Mouse (Mus musculus) left cerebral cortex, postnatal 4 days (tissue): Measurements from ENCODE around the gene Itga6. TPM values are rescaled to one million over a fixed set of nuclear protein-coding genes. Genes with fewer than 3 reads are reported as not detected.
A peak's percentile ranks its signal among the peaks of the same experiment; 100 is the strongest.

Experiments used
- DNase-seq: peaks from one replicate; pipeline ENCODE4 v3.0.0-alpha.2; 2022
- intact Hi-C: fragments of 180-260 bp; cut with DNase I; formaldehyde crosslinking; loops from one replicate; pipeline ENCODE4 v1.15.1; 2025
- total RNA-seq, 2 experiments: library from RNA; stranded (reverse); gene quantifications; 2 replicates each; pipeline ENCODE4 v1.2.3; 2021

The Itga6 gene
- total RNA-seq, 2 experiments from 2014 or later, result 27.3 to 32.0 TPM

GRCm38 (mm10) chr2:71760091-71760490 is 14.7 kb downstream of the Itga6 start:
- intact Hi-C loops, result no loop called here
- DNase-seq, result no peak

- DNase-seq, result no peak
- intact Hi-C loops, result no loop called here
Measured at GRCm38 (mm10) chr2:71761081-71761480, 15.7 kb downstream of the Itga6 start.

DNA sequence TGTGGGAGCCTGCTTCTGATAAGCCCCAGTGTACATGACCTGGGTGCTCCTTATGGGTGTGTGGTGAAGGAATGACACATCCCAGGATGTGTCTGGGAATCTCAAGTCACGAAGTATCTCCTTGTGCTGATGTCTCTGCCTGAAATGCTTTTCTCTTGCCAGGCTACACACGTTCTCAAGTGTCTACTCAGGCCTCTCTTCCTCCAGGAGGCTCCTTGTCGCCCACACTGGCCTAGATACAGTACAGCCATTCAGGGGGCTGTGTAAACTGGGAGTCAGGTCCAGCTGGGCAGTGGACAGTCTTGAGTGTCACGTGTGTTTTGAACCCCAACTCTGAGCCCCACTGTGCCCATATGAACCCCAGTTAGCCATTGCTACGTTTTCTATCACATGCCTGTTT is 19.1 kb downstream of the Itga6 start:
- intact Hi-C loops, result no loop called here
- no peak for DNase-seq

- intact Hi-C loops, result no loop called here
- DNase-seq, result no peak
Measured at GRCm38 (mm10) chr2:71764961-71765735, 19.7 kb downstream of the Itga6 start.

DNA sequence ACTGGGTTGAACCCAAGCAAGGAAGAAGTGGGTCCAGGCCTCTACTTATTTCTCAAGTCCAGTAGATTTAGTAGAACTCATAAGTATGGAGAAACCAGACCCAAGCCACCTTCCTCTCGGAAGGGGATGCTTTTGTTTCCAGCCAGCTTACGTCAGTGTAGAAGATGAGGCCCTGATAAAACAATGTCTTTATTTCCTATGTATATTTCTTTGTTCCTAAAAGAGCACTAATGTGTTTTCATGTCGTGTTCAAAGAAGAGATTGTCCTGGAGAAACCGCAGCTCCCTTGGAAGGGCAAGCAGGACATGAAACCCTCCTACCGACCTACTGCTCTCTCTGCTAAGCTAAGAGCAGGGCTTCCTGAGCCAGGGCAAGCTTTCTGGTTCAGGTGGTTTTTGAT is 20.6 kb downstream of the Itga6 start:
- intact Hi-C loops, result no loop called here
- no peak for DNase-seq

DNA sequence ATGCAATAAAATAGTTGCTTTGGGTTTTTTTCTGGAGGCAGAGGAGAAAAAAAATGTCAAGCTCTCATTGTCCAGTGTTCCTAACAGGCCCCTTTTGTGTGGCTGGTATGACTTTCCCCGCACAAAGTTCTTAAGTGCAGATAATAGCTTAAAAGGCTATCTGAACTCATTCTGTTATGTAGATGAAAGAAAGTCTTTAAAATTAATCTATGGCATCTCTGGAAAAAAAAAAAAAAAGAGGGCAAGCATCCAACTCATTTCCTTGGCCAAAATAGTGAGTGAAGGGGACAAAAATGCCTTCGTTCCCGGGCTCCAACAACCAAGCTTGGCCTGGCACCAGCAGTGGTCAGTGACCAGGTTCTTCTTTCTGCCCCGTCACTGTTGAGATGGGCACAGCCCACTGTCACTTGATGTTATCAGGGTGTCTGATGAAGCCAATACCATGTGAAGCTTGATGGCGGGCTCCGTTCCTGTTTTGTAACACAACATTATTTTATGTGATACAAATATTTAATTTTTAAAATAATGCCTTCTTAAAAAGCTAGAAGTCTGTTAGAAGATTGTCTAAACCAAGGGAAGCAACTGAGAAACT is 21.7 kb downstream of the Itga6 start:
- DNase-seq, result peak; percentile 20
- intact Hi-C loops, result no loop called here

- no peak for DNase-seq
- intact Hi-C loops, result no loop called here
Measured at GRCm38 (mm10) chr2:71771762-71772161, 26.3 kb downstream of the Itga6 start.

DNA sequence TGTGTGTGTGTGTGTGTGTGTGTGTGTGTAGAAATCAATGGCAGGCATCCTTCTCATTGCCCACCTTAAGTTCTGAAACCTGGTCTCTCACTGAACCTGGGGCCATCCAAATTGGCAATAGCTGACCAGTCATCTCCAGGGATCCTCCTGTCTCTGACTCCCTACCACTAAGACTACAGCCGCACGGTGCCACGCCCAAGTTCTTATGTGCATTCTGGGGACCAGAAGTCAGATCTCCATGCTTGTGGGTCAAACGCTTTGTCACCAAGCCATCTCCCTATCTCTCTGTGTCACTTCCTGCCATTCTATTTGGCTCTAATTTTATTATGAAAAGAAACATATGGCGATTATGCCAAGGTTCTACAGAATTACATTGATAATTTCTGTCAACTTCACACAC is 28.3 kb downstream of the Itga6 start:
- DNase-seq, result no peak
- intact Hi-C loops, result no loop called here

- peak; percentile 16 for DNase-seq
- intact Hi-C loops, result no loop called here
Measured at GRCm38 (mm10) chr2:71774246-71774951, 29.0 kb downstream of the Itga6 start.

- intact Hi-C loops, result no loop called here
- DNase-seq, result peak; percentile 52
Measured at GRCm38 (mm10) chr2:71775201-71775611, 29.8 kb downstream of the Itga6 start.

GRCm38 (mm10) chr2:71779266-71779888 is 34.0 kb downstream of the Itga6 start:
- no peak for DNase-seq
- intact Hi-C loops, result no loop called here

- intact Hi-C loops, result no loop called here
- no peak for DNase-seq
Measured at GRCm38 (mm10) chr2:71780016-71780415, 34.6 kb downstream of the Itga6 start.

- DNase-seq, result no peak
- intact Hi-C loops, result no loop called here
Measured at GRCm38 (mm10) chr2:71785260-71785659, 39.8 kb downstream of the Itga6 start.

DNA sequence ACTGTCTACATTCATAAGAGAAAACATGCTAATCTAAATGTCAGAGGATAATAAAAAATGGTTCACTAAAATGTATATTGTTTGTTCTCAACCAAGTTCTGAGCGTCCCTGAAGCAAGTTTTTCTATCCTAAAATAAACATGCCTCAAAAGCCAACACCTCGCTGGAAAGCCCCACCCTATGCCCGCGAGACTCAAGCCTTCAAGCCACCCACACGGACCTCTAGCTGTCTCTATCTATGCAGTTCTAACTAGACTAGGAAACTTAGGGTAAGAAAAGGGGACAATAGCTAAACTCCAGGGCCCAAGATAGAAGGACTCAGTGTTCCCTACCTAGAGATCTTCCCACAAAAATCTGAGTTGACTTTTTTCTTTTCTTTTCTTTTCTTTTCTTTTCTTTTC is 40.6 kb downstream of the Itga6 start:
- DNase-seq, result no peak
- intact Hi-C loops, result no loop called here

GRCm38 (mm10) chr2:71786591-71787155 is 41.3 kb downstream of the Itga6 start:
- intact Hi-C loops, result no loop called here
- DNase-seq, result peak; percentile 56

- peak; percentile 44 for DNase-seq
- intact Hi-C loops, result no loop called here
Measured at GRCm38 (mm10) chr2:71787156-71787590, 41.8 kb downstream of the Itga6 start.

DNA sequence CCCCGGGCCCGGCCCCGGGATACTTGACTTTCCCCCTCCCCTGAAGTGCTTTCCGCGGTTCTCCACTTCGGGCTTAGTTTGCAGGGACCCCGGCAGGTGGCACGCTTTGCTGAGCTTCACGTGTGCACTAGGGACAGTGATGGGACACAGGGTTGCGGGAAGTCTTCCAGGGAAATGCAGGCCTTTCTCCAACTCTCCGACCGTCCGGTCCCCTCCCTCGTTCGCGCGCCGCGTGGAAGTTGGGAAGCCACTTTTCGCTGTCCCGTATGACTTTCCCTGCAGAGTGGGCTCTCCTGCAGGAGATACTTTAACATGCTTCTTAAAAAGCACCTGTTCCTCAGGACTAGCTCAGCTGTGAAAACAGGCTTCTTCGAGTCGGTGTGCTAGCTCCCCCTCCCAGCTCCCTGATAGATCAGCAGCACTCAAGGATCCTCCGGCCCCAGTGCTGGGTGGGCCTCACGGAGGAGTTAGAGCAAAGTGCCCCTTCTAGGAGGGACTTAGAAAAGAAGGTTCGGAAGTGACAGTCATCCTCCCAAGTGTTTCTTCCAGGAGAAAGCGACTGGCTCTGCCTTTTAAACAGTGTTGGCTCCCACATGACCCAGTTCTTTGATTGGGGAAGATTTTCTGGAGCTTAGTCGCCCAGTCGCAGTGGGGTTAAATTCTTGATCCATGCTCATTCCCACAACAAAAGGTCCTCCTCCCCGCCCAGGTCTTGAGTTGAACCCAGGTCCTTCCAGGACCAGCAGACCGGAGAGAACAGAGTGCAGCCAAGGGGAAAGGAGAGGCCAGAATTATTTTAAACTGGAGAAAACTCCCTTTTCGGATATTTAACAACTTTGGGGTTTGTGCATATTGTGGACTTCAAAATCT is 42.4 kb downstream of the Itga6 start:
- intact Hi-C loops, result no loop called here
- DNase-seq, result peak; percentile 34

DNA sequence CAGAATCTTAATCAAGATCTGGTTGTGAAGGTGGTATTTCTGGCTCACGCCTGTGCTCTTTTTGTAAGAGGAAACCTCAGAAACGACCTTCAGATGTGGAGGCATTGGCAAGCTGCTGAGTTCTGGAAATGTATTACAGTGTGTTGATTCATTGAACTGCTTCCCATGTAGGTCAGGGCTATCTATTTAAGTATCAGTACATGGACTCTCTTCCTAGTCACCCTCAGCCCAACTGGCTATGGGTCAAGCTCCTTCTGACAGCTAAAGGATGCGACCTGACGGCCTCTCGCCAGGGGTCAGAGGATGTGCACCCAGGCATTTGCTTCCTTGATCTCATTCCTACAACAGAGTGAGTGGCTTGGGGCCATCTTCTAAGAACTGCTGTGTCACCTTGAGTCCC is 45.3 kb downstream of the Itga6 start:
- no peak for DNase-seq
- intact Hi-C loops, result no loop called here

- intact Hi-C loops, result no loop called here
- no peak for DNase-seq
Measured at GRCm38 (mm10) chr2:71791203-71791602, 45.8 kb downstream of the Itga6 start.

DNA sequence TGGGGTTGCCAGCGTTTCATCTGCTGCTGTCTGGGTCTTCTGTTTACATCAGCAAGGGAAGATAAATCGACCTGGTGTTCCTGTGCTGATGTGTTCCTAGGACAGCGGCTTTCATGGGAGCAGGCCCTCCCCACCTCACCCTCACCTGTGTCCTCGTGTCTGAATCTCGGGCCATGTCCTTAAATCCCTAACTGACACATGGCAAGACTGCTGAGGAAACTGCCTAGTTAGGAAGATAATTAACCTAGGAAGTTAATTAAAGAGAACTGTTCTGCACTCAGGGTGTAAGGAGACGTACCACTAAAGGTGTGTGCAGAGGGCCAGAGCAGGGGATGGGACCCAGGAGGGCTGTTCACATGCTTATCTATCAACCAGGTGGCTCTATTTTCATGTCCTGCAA is 48.7 kb downstream of the Itga6 start:
- intact Hi-C loops, result no loop called here
- no peak for DNase-seq
